Mouse (Mus musculus) C2C12 (cell line): Measurements from ENCODE around the gene Lpp.

Experiments used
- CEBPB ChIP-seq: IDR thresholded peaks from one replicate; pipeline ENCODE4 v1.6.1; 2011; ENCODE audit warnings: low read depth, mild to moderate bottlenecking, control low read depth, moderate library complexity
- CTCF ChIP-seq: IDR thresholded peaks from one replicate; pipeline ENCODE4 v1.5.1; 2011; ENCODE audit not compliant: control insufficient read depth, insufficient read depth, insufficient read length
- FOSL1 ChIP-seq: IDR thresholded peaks from one replicate; pipeline ENCODE4 v1.8.0; 2011; ENCODE audit warnings: mild to moderate bottlenecking, low read length; ENCODE audit not compliant: poor library complexity, insufficient read depth, severe bottlenecking
- MAX ChIP-seq: IDR thresholded peaks from one replicate; pipeline ENCODE4 v1.6.1; 2011; ENCODE audit warnings: mild to moderate bottlenecking, control low read depth
- MYOD1 ChIP-seq: IDR thresholded peaks from one replicate; pipeline ENCODE4 v1.6.1; 2011; ENCODE audit warnings: low read depth; ENCODE audit not compliant: control insufficient read depth, insufficient read length
- MYOG ChIP-seq: IDR thresholded peaks from one replicate; pipeline ENCODE4 v1.6.1; 2011; ENCODE audit not compliant: control insufficient read depth, insufficient read length; ENCODE audit errors: extremely low read depth
- USF1 ChIP-seq: IDR thresholded peaks from one replicate; pipeline ENCODE4 v1.6.1; 2011; ENCODE audit warnings: low read depth, mild to moderate bottlenecking, control low read depth, moderate library complexity

DNA sequence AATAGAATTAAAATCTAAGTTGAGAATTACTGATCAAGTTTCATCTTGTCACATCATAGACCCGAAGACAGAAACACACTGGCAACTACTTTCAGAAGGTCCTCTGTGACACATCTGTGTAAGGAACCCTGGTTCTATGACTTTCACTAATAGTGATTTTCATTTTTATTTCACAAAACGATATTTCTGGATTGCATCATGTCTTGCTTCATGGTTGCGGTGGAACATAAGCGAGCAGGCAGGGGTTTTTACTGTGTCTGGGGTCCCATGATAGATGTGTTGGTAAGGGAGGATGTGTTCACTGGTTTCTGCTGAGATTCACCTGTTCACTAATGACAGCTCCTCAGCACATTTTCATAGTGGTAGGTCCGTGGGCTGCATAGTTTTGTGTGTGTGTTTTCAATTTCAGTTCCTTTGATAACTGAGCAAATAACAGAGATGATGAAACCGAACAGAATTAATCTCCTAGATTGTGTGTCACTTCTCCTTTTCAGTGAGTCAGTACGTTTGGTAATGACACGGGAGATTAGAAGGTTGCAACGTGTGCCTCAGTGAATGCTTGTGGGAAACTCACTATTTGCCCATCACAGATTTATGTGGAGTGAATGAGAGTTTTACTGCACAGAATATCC is 466.3 kb downstream of the Lpp start:
- no peak for TF ChIP-seq MAX
- TF ChIP-seq CTCF: no peak
- no peak for TF ChIP-seq CEBPB
- no peak for TF ChIP-seq USF1
- no peak for TF ChIP-seq FOSL1
- no peak for TF ChIP-seq MYOG
- no peak for TF ChIP-seq MYOD1
